Mouse (Mus musculus) forebrain, postnatal 0 days (tissue): Measurements from ENCODE around the gene Ubqln4. TPM values are rescaled to one million over a fixed set of nuclear protein-coding genes. Genes with fewer than 3 reads are reported as not detected.

Experiments
- ATAC-seq: fragments of 200-750 bp; cut with Nextera tagmentation; 2 replicates; pipeline ENCODE4 v1.8.0; 2017; ENCODE audit warnings: mild to moderate bottlenecking, moderate library complexity
- DNase-seq: peaks from one replicate; pipeline ENCODE4 v3.0.0-alpha.2; 2015
- H3K27ac ChIP-seq: fragments of 300-500 bp; sonication (generic); 2 replicates; pipeline ENCODE4 v1.5.1; 2014; ENCODE audit warnings: low read depth, mild to moderate bottlenecking, antibody characterized with exemption, low read length, moderate library complexity, mixed read lengths
- H3K27me3 ChIP-seq: fragments of 300-500 bp; sonication (generic); 2 replicates; pipeline ENCODE4 v1.6.1; 2014; ENCODE audit warnings: mild to moderate bottlenecking, low read length, mixed read lengths; ENCODE audit not compliant: insufficient read depth
- H3K36me3 ChIP-seq: fragments of 300-500 bp; sonication (generic); 2 replicates; pipeline ENCODE4 v1.6.1; 2014; ENCODE audit warnings: mild to moderate bottlenecking, moderate library complexity; ENCODE audit not compliant: insufficient read depth
- H3K4me1 ChIP-seq: fragments of 300-500 bp; sonication (generic); 2 replicates; pipeline ENCODE4 v1.6.1; 2014; ENCODE audit warnings: antibody characterized with exemption; ENCODE audit not compliant: insufficient read depth
- H3K4me2 ChIP-seq: fragments of 300-500 bp; sonication (generic); 2 replicates; pipeline ENCODE4 v1.6.1; 2014; ENCODE audit warnings: low read depth, mild to moderate bottlenecking, moderate library complexity
- H3K4me3 ChIP-seq: fragments of 300-500 bp; sonication (generic); 2 replicates; pipeline ENCODE4 v1.5.1; 2014; ENCODE audit warnings: low read depth, low read length, mixed read lengths
- H3K9ac ChIP-seq: fragments of 300-500 bp; sonication (generic); 2 replicates; pipeline ENCODE4 v1.6.1; 2014; ENCODE audit warnings: mild to moderate bottlenecking
- H3K9me3 ChIP-seq: fragments of 300-500 bp; sonication (generic); 2 replicates; pipeline ENCODE4 v1.6.1; 2016; ENCODE audit warnings: low read length
- CTCF ChIP-seq: sonication (generic); IDR thresholded peaks from 2 replicates; pipeline ENCODE4 v1.5.1; 2016; ENCODE audit warnings: antibody characterized with exemption, control low read depth, low read depth
- WGBS: fragments of 180-500 bp; shearing (Covaris S2); extraction: QIAGEN DNeasy Blood & Tissue Kit; methylation state at CpG from one replicate; pipeline ENCODE4 v1.1.7; 2014; 5-methylcytosine and 5-hydroxymethylcytosine counted together
- microRNA counts: library from miRNA; unstranded; fragments of <30 nt; microRNA quantifications from one replicate; lab custom pipeline; 2015
- microRNA-seq, 2 experiments: library from miRNA; unstranded; fragments of <30 nt; microRNA quantifications; one replicate each; pipeline ENCODE4; 2016
- polyA plus RNA-seq: library from polyadenylated mRNA; unstranded; fragments of >200 nt; fragmentation: Nextera tagmentation; extraction: Ambion mirVana; gene quantifications from 2 replicates; pipeline ENCODE4 v1.2.1, GENCODE M21; 2015
- total RNA-seq: library from RNA; depleted of rRNA; stranded (reverse); fragments of >200 nt; gene quantifications from 2 replicates; pipeline ENCODE4 v1.2.3, GENCODE M21; 2014; rRNA removed

Gene Ubqln4
- total and polyA plus RNA-seq, 2 experiments from 2014 or later: 30.8 to 116 TPM

- 0 out of 2 replicates have a peak, but pooled peaks cover 10% of the 10 kb centered on the region for H3K4me1 ChIP-seq
- H3K27ac ChIP-seq: 0 out of 2 replicates have a peak overlapping the region, but pooled peaks have one; percentile 35
- DNase-seq: peak; percentile 69
- H3K9me3 ChIP-seq: no peaks in the 10 kb centered on the region
- H3K36me3 ChIP-seq: no peaks in the 10 kb centered on the region
- no peak overlapping the region for H3K4me2 ChIP-seq
- 22% methylated on average over 9 of the region's 9 CpGs for WGBS
- no peak overlapping the region for H3K9ac ChIP-seq
- TF ChIP-seq CTCF: no peak
- no peak overlapping the region for H3K4me3 ChIP-seq
- ATAC-seq: peak; percentile 62
- no peaks in the 10 kb centered on the region for H3K27me3 ChIP-seq
Observed at GRCm38 (mm10) chr3:88615902-88616391, 62.4 kb downstream of the Ubqln4 start.

- TF ChIP-seq CTCF: no peak
- 0 out of 2 replicates have a peak, but pooled peaks cover 10% of the 10 kb centered on the region for H3K4me1 ChIP-seq
- H3K27ac ChIP-seq: no peak overlapping the region
- whole genome bisulfite sequencing: 75% methylated on average over 3 of the region's 3 CpGs
- DNase-seq (no peak), ATAC-seq (no peak)
- no peak overlapping the region for H3K4me3 ChIP-seq
- H3K36me3 ChIP-seq: no peaks in the 10 kb centered on the region
- no peak overlapping the region for H3K9ac ChIP-seq
- no peaks in the 10 kb centered on the region for H3K27me3 ChIP-seq
- H3K4me2 ChIP-seq: no peak overlapping the region
- H3K9me3 ChIP-seq: no peaks in the 10 kb centered on the region
Observed at GRCm38 (mm10) chr3:88616951-88617500, 63.5 kb downstream of the Ubqln4 start.

GRCm38 (mm10) chr3:88618074-88618871 is 64.7 kb downstream of the Ubqln4 start:
- Histone ChIP-seq H3K4me3 (no peak overlapping the region), H3K9ac (no peak overlapping the region), H3K36me3 (no peaks in the 10 kb centered on the region), H3K4me1 (0 out of 2 replicates have a peak, but pooled peaks cover 10% of the 10 kb centered on the region), H3K9me3 (no peaks in the 10 kb centered on the region), H3K4me2 (no peak overlapping the region), H3K27me3 (no peaks in the 10 kb centered on the region), H3K27ac (no peak overlapping the region)
- TF ChIP-seq CTCF: no peak
- ATAC-seq (no peak), DNase-seq (no peak)
- WGBS: 79% methylated on average over 8 of the region's 8 CpGs

MicroRNAs within 50 kb of the gene (microRNA counts, 519-probe panel; counts per million panel counts)
- not detected for microRNA mmu-miR-1905 (lab: Ali Mortazavi, UCI)

Small RNA genes lying within 50 kb of the gene (microRNA-seq; reads per million reads assigned to microRNA genes)
- gene Mir1905: 0 reads per million in 2 experiments

Other genes with a start within 250 kb of the Ubqln4 start
- 44.8 and 55.2 TPM in 2 replicates for gene Glmp, start 228.7 kb upstream of the Ubqln4 start, total RNA-seq
- 118 and 125 TPM in 2 replicates for gene Glmp, start 228.7 kb upstream of the Ubqln4 start, polyA plus RNA-seq
- 0.33 and 1.5 TPM in 2 replicates for gene Tmem79, start 217.6 kb upstream of the Ubqln4 start, total RNA-seq
- 0.79 and 0.92 TPM in 2 replicates for gene Tmem79, start 217.6 kb upstream of the Ubqln4 start, polyA plus RNA-seq
- gene Smg5, start 217.5 kb upstream of the Ubqln4 start, total RNA-seq: 85.3 and 96.5 TPM in 2 replicates
- gene Smg5, start 217.5 kb upstream of the Ubqln4 start, polyA plus RNA-seq: 29.2 and 33.8 TPM in 2 replicates
- 1.3 and 3.3 TPM in 2 replicates for gene Paqr6, start 189.2 kb upstream of the Ubqln4 start, total RNA-seq
- 2.7 and 3.0 TPM in 2 replicates for gene Paqr6, start 189.2 kb upstream of the Ubqln4 start, polyA plus RNA-seq
- not detected in 2 replicates for gene Bglap3, start 181.0 kb upstream of the Ubqln4 start, total RNA-seq
- not detected in 2 replicates for gene Bglap3, start 181.0 kb upstream of the Ubqln4 start, polyA plus RNA-seq
- gene Bglap2, start 175.1 kb upstream of the Ubqln4 start, total RNA-seq: 9.2 TPM in 1 of 2 replicates, not detected in the other
- gene Bglap2, start 175.1 kb upstream of the Ubqln4 start, polyA plus RNA-seq: not detected in 2 replicates
- 0.76 TPM in 1 of 2 replicates, not detected in the other for gene Bglap, start 169.3 kb upstream of the Ubqln4 start, total RNA-seq
- not detected in 2 replicates for gene Bglap, start 169.3 kb upstream of the Ubqln4 start, polyA plus RNA-seq
- 22.5 and 23.8 TPM in 2 replicates for gene Pmf1, start 143.4 kb upstream of the Ubqln4 start, total RNA-seq
- gene Pmf1, start 143.4 kb upstream of the Ubqln4 start, polyA plus RNA-seq: 27.4 and 30.5 TPM in 2 replicates
- 51.4 and 63.3 TPM in 2 replicates for gene Slc25a44, start 128.6 kb upstream of the Ubqln4 start, total RNA-seq
- gene Slc25a44, start 128.6 kb upstream of the Ubqln4 start, polyA plus RNA-seq: 35.6 and 36.9 TPM in 2 replicates
- 31.5 and 33.0 TPM in 2 replicates for gene Sema4a, start 92.6 kb upstream of the Ubqln4 start, total RNA-seq
- gene Sema4a, start 92.6 kb upstream of the Ubqln4 start, polyA plus RNA-seq: 19.1 and 25.8 TPM in 2 replicates
- gene Lmna, start 43.8 kb upstream of the Ubqln4 start, total RNA-seq: 49.4 and 71.3 TPM in 2 replicates
- gene Lmna, start 43.8 kb upstream of the Ubqln4 start, polyA plus RNA-seq: 51.4 and 52.9 TPM in 2 replicates
- gene Mex3a, start 21.4 kb upstream of the Ubqln4 start, total RNA-seq: 64.5 and 71.9 TPM in 2 replicates
- 16.2 and 20.5 TPM in 2 replicates for gene Mex3a, start 21.4 kb upstream of the Ubqln4 start, polyA plus RNA-seq
- gene Rab25, start 5.5 kb upstream of the Ubqln4 start, total RNA-seq: not detected in 2 replicates
- gene Rab25, start 5.5 kb upstream of the Ubqln4 start, polyA plus RNA-seq: 0.33 TPM in 1 of 2 replicates, not detected in the other
- gene Lamtor2, start 684 bp upstream of the Ubqln4 start, total RNA-seq: 52.2 and 55.5 TPM in 2 replicates
- 186 and 202 TPM in 2 replicates for gene Lamtor2, start 684 bp upstream of the Ubqln4 start, polyA plus RNA-seq
- 170 and 254 TPM in 2 replicates for gene Ssr2, start 22.1 kb downstream of the Ubqln4 start, total RNA-seq
- 204 and 233 TPM in 2 replicates for gene Ssr2, start 22.1 kb downstream of the Ubqln4 start, polyA plus RNA-seq
- gene Arhgef2, start 52.2 kb downstream of the Ubqln4 start, total RNA-seq: 78.8 and 82.2 TPM in 2 replicates
- 37.1 and 66.7 TPM in 2 replicates for gene Arhgef2, start 52.2 kb downstream of the Ubqln4 start, polyA plus RNA-seq
- not detected in 2 replicates for gene Rxfp4, start 99.4 kb downstream of the Ubqln4 start, total RNA-seq
- not detected in 2 replicates for gene Rxfp4, start 99.4 kb downstream of the Ubqln4 start, polyA plus RNA-seq
- 80.4 and 93.3 TPM in 2 replicates for gene Khdc4, start 132.0 kb downstream of the Ubqln4 start, total RNA-seq
- gene Khdc4, start 132.0 kb downstream of the Ubqln4 start, polyA plus RNA-seq: 45.9 and 55.1 TPM in 2 replicates
- 58.2 and 61.2 TPM in 2 replicates for gene Rit1, start 163.1 kb downstream of the Ubqln4 start, total RNA-seq
- gene Rit1, start 163.1 kb downstream of the Ubqln4 start, polyA plus RNA-seq: 54.9 and 62.3 TPM in 2 replicates
- gene Syt11, start 221.4 kb downstream of the Ubqln4 start, total RNA-seq: 147 and 164 TPM in 2 replicates
- 197 and 240 TPM in 2 replicates for gene Syt11, start 221.4 kb downstream of the Ubqln4 start, polyA plus RNA-seq